Mouse (Mus musculus): ENCODE measurements at regions not wholly inside any gene's neighbourhood (a gene's known extent, or its start where the extent isn't known, plus 50 kb on each side); places are given as distances from the start of the nearest gene placed in this dataset.

DNA sequence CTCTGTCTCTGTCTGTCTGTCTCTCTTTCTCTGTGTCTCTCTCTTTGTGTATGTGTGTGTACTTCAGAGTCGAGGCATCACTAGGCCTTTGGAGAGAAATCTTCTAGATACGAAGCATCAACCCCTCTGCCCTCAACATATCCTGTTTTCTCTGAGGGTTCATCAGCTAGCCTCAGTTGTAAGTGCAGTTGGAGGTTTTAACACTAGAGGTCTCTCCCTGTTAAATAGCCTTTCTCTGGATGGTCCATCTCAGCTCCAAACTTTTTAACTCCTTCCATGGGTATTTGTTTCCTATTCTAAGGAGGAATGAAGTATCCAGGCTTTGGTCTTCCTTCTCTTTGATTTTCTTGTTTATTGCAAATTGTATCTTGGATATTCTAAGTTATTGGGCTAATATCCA, 147.8 kb upstream of the Defb41 start:
- DNase-seq (ENCODE audit: low read depth, low spot score), result no peak
- Histone ChIP-seq H3K27ac (ENCODE audit: insufficient read depth, low read depth, low read length, poor library complexity, severe bottlenecking) (no peak overlapping the region), H3K36me3 (ENCODE audit: control insufficient read depth, insufficient read depth, low read length, poor library complexity, severe bottlenecking) (no peaks in the 10 kb centered on the region), H3K4me1 (ENCODE audit: control insufficient read depth in 2 of 2, insufficient read depth in 2 of 2, low read length in 2 of 2, poor library complexity in 1 of 2) (no peaks in the 10 kb centered on the region), H3K9ac (ENCODE audit: insufficient read depth, low read depth, low read length, poor library complexity, severe bottlenecking) (no peak overlapping the region), H3K4me3 (ENCODE audit: insufficient read depth in 1 of 2, low read depth in 1 of 2, low read length in 2 of 2, poor library complexity in 1 of 2, severe bottlenecking in 1 of 2) (no peak overlapping the region), H3K9me3 (ENCODE audit: control insufficient read depth, insufficient read depth, low read depth, low read length) (no peaks in the 10 kb centered on the region)
- in situ Hi-C loops (cut with MboI; ENCODE audit: low sequenced_read_pairs in 2 of 2, unreplicated experiment in 2 of 2), result no loop called here
- no peak for TF ChIP-seq ZNF384 (IDR thresholded peaks at IDR 0.05; ENCODE audit: low read depth, low read length)

- H3K9ac ChIP-seq (ENCODE audit: insufficient read depth, low read depth, low read length, poor library complexity, severe bottlenecking), result no peak overlapping the region
- DNase-seq (ENCODE audit: low read depth, low spot score), result no peak
- no peaks in the 10 kb centered on the region for H3K9me3 ChIP-seq (ENCODE audit: control insufficient read depth, insufficient read depth, low read depth, low read length)
- no peak overlapping the region for H3K4me3 ChIP-seq (ENCODE audit: insufficient read depth in 1 of 2, low read depth in 1 of 2, low read length in 2 of 2, poor library complexity in 1 of 2, severe bottlenecking in 1 of 2)
- H3K4me1 ChIP-seq (ENCODE audit: control insufficient read depth in 2 of 2, insufficient read depth in 2 of 2, low read length in 2 of 2, poor library complexity in 1 of 2), result no peaks in the 10 kb centered on the region
- no peak for TF ChIP-seq CHD2 (IDR thresholded peaks at IDR 0.05; ENCODE audit: low read depth, low read length)
- no peak for TF ChIP-seq ZC3H11A (IDR thresholded peaks at IDR 0.05; ENCODE audit: borderline replicate concordance, low read depth, low read length)
- in situ Hi-C loops (cut with MboI; ENCODE audit: low sequenced_read_pairs in 2 of 2, unreplicated experiment in 2 of 2), result no loop called here
- H3K36me3 ChIP-seq (ENCODE audit: control insufficient read depth, insufficient read depth, low read length, poor library complexity, severe bottlenecking), result no peaks in the 10 kb centered on the region
- no peak overlapping the region for H3K27ac ChIP-seq (ENCODE audit: insufficient read depth, low read depth, low read length, poor library complexity, severe bottlenecking)
Observed at GRCm38 (mm10) chr1:18389591-18389990, 124.7 kb upstream of the Defb41 start.

GRCm38 (mm10) chr1:18384079-18384478, 119.1 kb upstream of the Defb41 start:
- in situ Hi-C loops (cut with MboI; ENCODE audit: low sequenced_read_pairs in 2 of 2, unreplicated experiment in 2 of 2), result no loop called here
- no peak overlapping the region for H3K9ac ChIP-seq (ENCODE audit: insufficient read depth, low read depth, low read length, poor library complexity, severe bottlenecking)
- H3K4me3 ChIP-seq (ENCODE audit: insufficient read depth in 1 of 2, low read depth in 1 of 2, low read length in 2 of 2, poor library complexity in 1 of 2, severe bottlenecking in 1 of 2), result no peak overlapping the region
- H3K36me3 ChIP-seq (ENCODE audit: control insufficient read depth, insufficient read depth, low read length, poor library complexity, severe bottlenecking), result no peaks in the 10 kb centered on the region
- TF ChIP-seq ZNF384 (IDR thresholded peaks at IDR 0.05; ENCODE audit: low read depth, low read length) (no peak), MAFK (IDR thresholded peaks at IDR 0.05; ENCODE audit: insufficient read depth, low read depth, low read length) (no peak), ZC3H11A (IDR thresholded peaks at IDR 0.05; ENCODE audit: borderline replicate concordance, low read depth, low read length) (no peak), HCFC1 (IDR thresholded peaks at IDR 0.05; ENCODE audit: borderline replicate concordance, insufficient read depth, low read length) (no peak), CHD2 (IDR thresholded peaks at IDR 0.05; ENCODE audit: low read depth, low read length) (no peak)
- no peaks in the 10 kb centered on the region for H3K4me1 ChIP-seq (ENCODE audit: control insufficient read depth in 2 of 2, insufficient read depth in 2 of 2, low read length in 2 of 2, poor library complexity in 1 of 2)
- no peak overlapping the region for H3K27ac ChIP-seq (ENCODE audit: insufficient read depth, low read depth, low read length, poor library complexity, severe bottlenecking)
- no peak for DNase-seq (ENCODE audit: low read depth, low spot score)
- H3K9me3 ChIP-seq (ENCODE audit: control insufficient read depth, insufficient read depth, low read depth, low read length), result no peaks in the 10 kb centered on the region

GRCm38 (mm10) chr1:18359951-18360731, 95.2 kb upstream of the Defb41 start:
- in situ Hi-C loops (cut with MboI; ENCODE audit: low sequenced_read_pairs in 2 of 2, unreplicated experiment in 2 of 2), result loop anchor here in 1 of 2 experiments (25.0 kb wide), 2 partner anchors 627 to 827 kb away; no protein-coding TSS in a partner anchor
- no peak overlapping the region for H3K9ac ChIP-seq (ENCODE audit: insufficient read depth, low read depth, low read length, poor library complexity, severe bottlenecking)
- no peaks in the 10 kb centered on the region for H3K9me3 ChIP-seq (ENCODE audit: control insufficient read depth, insufficient read depth, low read depth, low read length)
- H3K27ac ChIP-seq (ENCODE audit: insufficient read depth, low read depth, low read length, poor library complexity, severe bottlenecking), result no peak overlapping the region
- H3K4me3 ChIP-seq (ENCODE audit: insufficient read depth in 1 of 2, low read depth in 1 of 2, low read length in 2 of 2, poor library complexity in 1 of 2, severe bottlenecking in 1 of 2), result no peak overlapping the region
- no peaks in the 10 kb centered on the region for H3K36me3 ChIP-seq (ENCODE audit: control insufficient read depth, insufficient read depth, low read length, poor library complexity, severe bottlenecking)
- no peak for TF ChIP-seq CHD2 (IDR thresholded peaks at IDR 0.05; ENCODE audit: low read depth, low read length)
- DNase-seq (ENCODE audit: low read depth, low spot score), result peak; percentile 12
- H3K4me1 ChIP-seq (ENCODE audit: control insufficient read depth in 2 of 2, insufficient read depth in 2 of 2, low read length in 2 of 2, poor library complexity in 1 of 2), result no peaks in the 10 kb centered on the region

DNA sequence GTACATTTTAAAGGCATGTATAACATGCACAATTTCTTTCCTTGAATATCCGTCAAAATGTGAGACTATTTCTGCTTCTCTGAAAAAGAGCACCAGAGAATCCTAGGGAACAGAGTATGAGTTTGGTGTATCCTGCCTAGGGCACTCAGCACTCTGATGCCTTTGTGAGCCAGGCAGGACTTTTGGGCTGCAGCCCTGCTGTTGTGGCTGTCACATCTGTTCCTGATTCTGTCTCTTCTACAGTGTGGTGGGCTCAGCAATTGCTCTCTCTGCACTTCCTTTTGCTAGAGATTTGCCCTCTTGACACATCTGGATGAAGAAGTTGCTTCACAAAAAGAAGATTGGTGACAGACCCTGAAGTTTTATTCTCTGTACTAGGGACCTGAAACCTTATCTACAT, 73.9 kb upstream of the Defb41 start:
- in situ Hi-C loops (cut with MboI; ENCODE audit: low sequenced_read_pairs in 2 of 2, unreplicated experiment in 2 of 2), result no loop called here
- Histone ChIP-seq H3K9ac (ENCODE audit: insufficient read depth, low read depth, low read length, poor library complexity, severe bottlenecking) (no peak overlapping the region), H3K36me3 (ENCODE audit: control insufficient read depth, insufficient read depth, low read length, poor library complexity, severe bottlenecking) (no peaks in the 10 kb centered on the region), H3K27ac (ENCODE audit: insufficient read depth, low read depth, low read length, poor library complexity, severe bottlenecking) (peak overlapping the region; percentile 47; the same call in 1 of the 2 replicates), H3K4me3 (ENCODE audit: insufficient read depth in 1 of 2, low read depth in 1 of 2, low read length in 2 of 2, poor library complexity in 1 of 2, severe bottlenecking in 1 of 2) (no peak overlapping the region), H3K4me1 (ENCODE audit: control insufficient read depth in 2 of 2, insufficient read depth in 2 of 2, low read length in 2 of 2, poor library complexity in 1 of 2) (no peaks in the 10 kb centered on the region), H3K9me3 (ENCODE audit: control insufficient read depth, insufficient read depth, low read depth, low read length) (no peaks in the 10 kb centered on the region)
- TF ChIP-seq HCFC1 (IDR thresholded peaks at IDR 0.05; ENCODE audit: borderline replicate concordance, insufficient read depth, low read length) (no peak), MAFK (IDR thresholded peaks at IDR 0.05; ENCODE audit: insufficient read depth, low read depth, low read length) (no peak), ZNF384 (IDR thresholded peaks at IDR 0.05; ENCODE audit: low read depth, low read length) (no peak), ZC3H11A (IDR thresholded peaks at IDR 0.05; ENCODE audit: borderline replicate concordance, low read depth, low read length) (no peak), CHD2 (IDR thresholded peaks at IDR 0.05; ENCODE audit: low read depth, low read length) (no peak)
- DNase-seq (ENCODE audit: low read depth, low spot score), result no peak
